24 mouse cellular contexts compared by ENCODE assay signal in genomic region chr5:20080605-20081309, GRCm38 (mm10).
A peak's percentile ranks its signal among the peaks of the same experiment; 100 is the strongest.
DNase-seq lines count a peak whose midpoint lies in the region; ATAC-seq and TF ChIP-seq lines count a peak whose summit lies in the region.
"Had no signal": no experiment of that assay in that cellular context is flagged by ENCODE, and none has a peak within 500 bp of the region (broad histone marks: within the 10 kb centered on the region; RNA-seq: fewer than 3 reads in every experiment).

No protein-coding gene starts in this region.

- no peak overlapping the region for H3K4me3 ChIP-seq in embryonic facial prominence, embryonic 14.5 days (ENCODE audit: low read depth, low read length)
- no peak overlapping the region for H3K4me3 ChIP-seq in limb, embryonic 14.5 days (replicated peaks; ENCODE audit: low read length)
- H3K4me3 ChIP-seq: heart, adult 2 months; heart, embryonic 15.5 days; hindbrain, embryonic 10.5 days; layer of hippocampus, adult 2 months; midbrain, embryonic 10.5 days had no signal

- H3K9me3 ChIP-seq in embryonic facial prominence, embryonic 14.5 days (ENCODE audit: control insufficient read depth, low read length): no peaks in the 10 kb centered on the region
- H3K9me3 ChIP-seq in limb, embryonic 14.5 days (ENCODE audit: control insufficient read depth, low read length): no peaks in the 10 kb centered on the region
- H3K9me3 ChIP-seq: heart, embryonic 15.5 days; hindbrain, embryonic 10.5 days; midbrain, embryonic 10.5 days had no signal

- peaks cover 7% of the 10 kb centered on the region; the same call in 1 of the 2 replicates for H3K4me1 ChIP-seq in embryonic facial prominence, embryonic 14.5 days (ENCODE audit: control insufficient read depth, insufficient read depth, low read length)
- H3K4me1 ChIP-seq in limb, embryonic 14.5 days (ENCODE audit: control insufficient read depth, insufficient read depth, low read length): peaks cover 6% of the 10 kb centered on the region
- H3K4me1 ChIP-seq: heart, embryonic 15.5 days; hindbrain, embryonic 10.5 days; midbrain, embryonic 10.5 days had no signal

- H3K36me3 ChIP-seq in embryonic facial prominence, embryonic 14.5 days (ENCODE audit: control insufficient read depth, insufficient read depth, low read length): no peaks in the 10 kb centered on the region
- no peaks in the 10 kb centered on the region for H3K36me3 ChIP-seq in limb, embryonic 14.5 days (ENCODE audit: control insufficient read depth, insufficient read depth, low read length)
- H3K36me3 ChIP-seq: heart, embryonic 15.5 days; hindbrain, embryonic 10.5 days; midbrain, embryonic 10.5 days had no signal

- no peak overlapping the region for H3K9ac ChIP-seq in embryonic facial prominence, embryonic 14.5 days (ENCODE audit: low read depth, low read length)
- no peak overlapping the region for H3K9ac ChIP-seq in limb, embryonic 14.5 days (ENCODE audit: low read depth, low read length, severe bottlenecking)
- H3K9ac ChIP-seq: heart, embryonic 15.5 days had no signal

- H3K4me2 ChIP-seq in embryonic facial prominence, embryonic 14.5 days (ENCODE audit: low read depth, low read length): no peak overlapping the region
- no peak overlapping the region for H3K4me2 ChIP-seq in limb, embryonic 14.5 days (replicated peaks; ENCODE audit: low read depth, low read length, severe bottlenecking)
- H3K4me2 ChIP-seq: heart, embryonic 15.5 days had no signal

- no peaks in the 10 kb centered on the region for H3K27me3 ChIP-seq in embryonic facial prominence, embryonic 14.5 days (replicated peaks; ENCODE audit: control insufficient read depth, insufficient read depth, low read length)
- no peaks in the 10 kb centered on the region for H3K27me3 ChIP-seq in limb, embryonic 14.5 days (ENCODE audit: control insufficient read depth, insufficient read depth, low read length)
- H3K27me3 ChIP-seq: heart, embryonic 15.5 days had no signal

- no peak overlapping the region for H3K27ac ChIP-seq in embryonic facial prominence, embryonic 14.5 days (replicated peaks; ENCODE audit: low read depth, low read length)
- no peak overlapping the region for H3K27ac ChIP-seq in limb, embryonic 14.5 days (replicated peaks; ENCODE audit: low read depth, low read length)
- H3K27ac ChIP-seq: heart, adult 2 months; heart, embryonic 15.5 days; hindbrain, embryonic 10.5 days; hindbrain, postnatal 0 days; layer of hippocampus, adult 2 months; midbrain, embryonic 10.5 days had no signal

- 23% methylated on average over 9 of the region's 9 CpGs for WGBS in embryonic facial prominence, embryonic 14.5 days
- 16% methylated on average over 9 of the region's 9 CpGs for WGBS in limb, embryonic 14.5 days

- DNase-seq in 416B (ENCODE audit: low read depth): peak; percentile 96
- DNase-seq in embryonic facial prominence, embryonic 14.5 days (ENCODE audit: low spot score): peak; percentile 68
- DNase-seq in limb, embryonic 14.5 days (ENCODE audit: low spot score): peak; percentile 42
- no peak for DNase-seq in testis, postnatal 14 days (ENCODE audit: low spot score)
- DNase-seq in urinary bladder, adult 18-20 months (ENCODE audit: low spot score in 2 of 2): no peak
- no peak for DNase-seq in spleen, adult 18-20 months
- no peak for DNase-seq in left cerebral cortex, adult 11 months (ENCODE audit: low spot score)
- DNase-seq: adrenal gland, postnatal 36 days; cerebellum, adult 8-10 months; gastrocnemius, postnatal 10 days; heart, adult 2 months; kidney, adult 18-20 months; kidney, postnatal 10 days; layer of hippocampus, postnatal 36 days; lung, adult 18-20 months; lung, postnatal 14 days; thymus, adult 18-20 months; thymus, postnatal 4 days had no signal

- no peak for TF ChIP-seq POLR2A in limb, embryonic 14.5 days (IDR thresholded peaks at IDR 0.05; ENCODE audit: borderline replicate concordance, extremely low read depth, insufficient read depth, insufficient read length)

- ATAC-seq in common myeloid progenitor, adult 5-6 weeks (replicated peaks; ENCODE audit: low read depth, poor library complexity, severe bottlenecking): peak; percentile 93
- ATAC-seq in embryonic facial prominence, embryonic 14.5 days (ENCODE audit: low read depth): no peak
- no peak for ATAC-seq in limb, embryonic 14.5 days (ENCODE audit: low FRiP score, low read depth)
- ATAC-seq: hindbrain, postnatal 0 days had no signal

Comparison
In these comparisons a context has a peak if more than half of its experiments do, and no peak if none do; other contexts are left out.
1. DNase-seq: peak in 416B (single experiment), embryonic facial prominence, embryonic 14.5 days (single experiment) and limb, embryonic 14.5 days (single experiment); none in testis, postnatal 14 days (single experiment), urinary bladder, adult 18-20 months (0 of 2), spleen, adult 18-20 months (0 of 2) and left cerebral cortex, adult 11 months (single experiment).